Mouse (Mus musculus): ENCODE measurements around the gene Twf2. TPM values are rescaled to one million over a fixed set of nuclear protein-coding genes. Genes with fewer than 3 reads are reported as not detected.

Twf2 gene
- polyA plus RNA-seq (2015; fragmentation: Nextera tagmentation; extraction: Ambion mirVana), result 44.0 and 51.1 TPM in 2 replicates

DNA sequence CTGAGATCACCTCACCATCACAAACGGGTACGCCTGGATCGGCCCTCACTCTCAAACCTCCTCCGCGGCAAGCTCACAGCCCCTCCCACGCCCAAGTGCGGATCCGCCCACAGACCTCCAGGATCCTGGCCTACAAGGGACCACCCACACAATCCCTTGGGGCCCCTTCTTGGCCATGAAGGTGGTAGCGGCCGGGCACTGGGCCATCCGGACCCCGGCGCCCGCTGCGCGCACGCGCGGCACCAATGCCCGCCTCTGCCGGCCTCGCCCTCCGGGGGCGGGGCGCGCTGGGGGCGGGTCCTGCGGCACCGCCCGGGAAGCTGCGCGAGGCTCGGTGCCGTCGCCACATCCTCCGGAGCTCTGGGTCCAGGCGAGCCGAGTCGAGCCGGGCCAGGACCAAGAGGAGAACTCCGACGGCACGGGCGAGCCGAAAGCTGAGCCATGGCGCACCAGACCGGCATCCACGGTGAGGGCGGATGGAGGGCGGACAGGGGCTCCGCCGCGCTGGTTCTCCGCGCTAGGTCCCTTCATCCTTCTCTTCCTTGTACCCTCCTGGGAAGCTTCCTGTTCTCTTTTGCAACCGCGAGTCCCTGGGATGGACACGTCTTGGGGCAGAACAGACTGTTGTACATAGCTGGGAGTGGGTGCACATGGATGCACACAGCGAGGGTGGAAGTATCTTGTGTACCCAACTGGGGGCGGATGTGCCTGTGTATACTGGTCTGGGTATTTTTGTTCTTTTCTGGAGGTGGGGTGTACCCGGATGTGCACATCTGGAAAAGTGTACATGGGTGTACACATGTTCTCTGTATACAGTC is at the start of gene Twf2:
Gene Twf2, plus strand, starts transcription at position 290 of the 818 bp plus-strand sequence.
- peaks cover 26% of the 10 kb centered on the region for H3K4me1 ChIP-seq (replicated peaks; ENCODE audit: insufficient read depth, low read length)
- no peak for TF ChIP-seq CTCF (IDR thresholded peaks at IDR 0.05; ENCODE audit: low read depth)
- peak; percentile 90 for ATAC-seq (replicated peaks; ENCODE audit: low FRiP score, low read depth)
- WGBS, result 1% methylated on average over 60 of the region's 61 CpGs
- H3K4me2 ChIP-seq (ENCODE audit: low read length), result peak within 1 kb of the TSS; percentile 62
- no peaks in the 10 kb centered on the region for H3K36me3 ChIP-seq (ENCODE audit: insufficient read depth, low read length)
- peak within 1 kb of the TSS; percentile 65 for H3K9ac ChIP-seq (ENCODE audit: low read depth, low read length)
- peak; percentile 94 for DNase-seq (ENCODE audit: low spot score)
- no peaks in the 10 kb centered on the region for H3K27me3 ChIP-seq (ENCODE audit: insufficient read depth, low read length)
- peak within 1 kb of the TSS; percentile 57 for H3K4me3 ChIP-seq (replicated peaks; ENCODE audit: low read depth, low read length)
- H3K27ac ChIP-seq, result peak within 1 kb of the TSS; percentile 62
- H3K9me3 ChIP-seq (replicated peaks; ENCODE audit: low read length), result no peaks in the 10 kb centered on the region

DNA sequence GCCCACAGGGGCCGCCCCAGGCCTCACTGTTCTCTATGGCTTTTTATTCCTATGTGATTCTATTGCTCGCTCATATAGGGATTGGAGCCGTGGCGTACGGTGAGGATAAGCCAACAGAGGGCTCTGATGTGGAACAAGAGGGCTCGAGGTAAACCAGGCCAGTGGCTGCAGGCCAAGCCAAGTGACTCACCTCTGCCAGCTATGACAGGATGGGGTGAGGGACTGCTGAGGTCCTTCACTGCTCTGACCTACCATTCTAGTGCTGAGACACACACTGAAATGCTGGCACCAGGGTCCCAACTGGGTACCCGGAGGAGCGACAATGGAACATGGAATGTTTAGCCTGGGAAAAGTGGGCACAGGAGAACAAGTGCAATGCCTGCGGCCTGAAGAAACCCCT is 48.8 kb upstream of the Twf2 start:
- DNase-seq (ENCODE audit: low spot score) (no peak), ATAC-seq (replicated peaks; ENCODE audit: low FRiP score, low read depth) (no peak)
- Histone ChIP-seq H3K36me3 (ENCODE audit: insufficient read depth, low read length) (no peaks in the 10 kb centered on the region), H3K9ac (ENCODE audit: low read depth, low read length) (no peak overlapping the region), H3K4me1 (replicated peaks; ENCODE audit: insufficient read depth, low read length) (no peaks in the 10 kb centered on the region; the same call in 1 of the 2 replicates), H3K27ac (no peak overlapping the region), H3K9me3 (replicated peaks; ENCODE audit: low read length) (no peaks in the 10 kb centered on the region), H3K4me3 (replicated peaks; ENCODE audit: low read depth, low read length) (no peak overlapping the region), H3K27me3 (ENCODE audit: insufficient read depth, low read length) (peaks cover 9% of the 10 kb centered on the region; the same call in 1 of the 2 replicates), H3K4me2 (ENCODE audit: low read length) (no peak overlapping the region)
- 81% methylated on average over 9 of the region's 9 CpGs for WGBS
- no peak for TF ChIP-seq CTCF (IDR thresholded peaks at IDR 0.05; ENCODE audit: low read depth)

DNA sequence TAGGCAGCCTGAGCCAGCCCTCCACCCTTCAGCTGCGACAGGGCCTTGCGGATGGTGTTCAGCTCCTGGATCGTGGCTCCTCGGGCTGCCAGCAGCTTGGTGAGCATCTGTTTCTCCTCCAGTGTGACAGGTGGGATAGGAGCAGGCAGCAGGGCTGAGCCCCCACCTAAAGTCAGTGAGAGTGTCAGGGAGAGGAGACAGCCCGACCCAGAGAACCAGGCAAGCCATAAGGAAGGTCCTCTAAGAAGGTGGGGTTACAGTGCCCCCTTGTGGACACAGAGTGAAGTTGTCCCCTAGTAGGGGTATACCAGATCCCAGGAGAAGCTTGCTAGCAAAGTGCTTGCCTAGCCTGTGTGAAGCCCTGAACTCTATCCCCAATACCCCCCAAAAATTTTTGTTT is 46.5 kb upstream of the Twf2 start:
- no peak overlapping the region for H3K27ac ChIP-seq
- H3K4me1 ChIP-seq (replicated peaks; ENCODE audit: insufficient read depth, low read length), result no peaks in the 10 kb centered on the region; the same call in 1 of the 2 replicates
- no peaks in the 10 kb centered on the region for H3K36me3 ChIP-seq (ENCODE audit: insufficient read depth, low read length)
- no peak overlapping the region for H3K4me3 ChIP-seq (replicated peaks; ENCODE audit: low read depth, low read length)
- ATAC-seq (replicated peaks; ENCODE audit: low FRiP score, low read depth), result 0 out of 2 replicates have a peak, but pooled peaks have one; percentile 9
- 62% methylated on average over 5 of the region's 5 CpGs for WGBS
- TF ChIP-seq CTCF (IDR thresholded peaks at IDR 0.05; ENCODE audit: low read depth), result peak; percentile 76
- no peak overlapping the region for H3K9ac ChIP-seq (ENCODE audit: low read depth, low read length)
- no peaks in the 10 kb centered on the region for H3K27me3 ChIP-seq (ENCODE audit: insufficient read depth, low read length)
- no peaks in the 10 kb centered on the region for H3K9me3 ChIP-seq (replicated peaks; ENCODE audit: low read length)
- peak; percentile 72 for DNase-seq (ENCODE audit: low spot score)
- H3K4me2 ChIP-seq (ENCODE audit: low read length), result no peak overlapping the region

DNA sequence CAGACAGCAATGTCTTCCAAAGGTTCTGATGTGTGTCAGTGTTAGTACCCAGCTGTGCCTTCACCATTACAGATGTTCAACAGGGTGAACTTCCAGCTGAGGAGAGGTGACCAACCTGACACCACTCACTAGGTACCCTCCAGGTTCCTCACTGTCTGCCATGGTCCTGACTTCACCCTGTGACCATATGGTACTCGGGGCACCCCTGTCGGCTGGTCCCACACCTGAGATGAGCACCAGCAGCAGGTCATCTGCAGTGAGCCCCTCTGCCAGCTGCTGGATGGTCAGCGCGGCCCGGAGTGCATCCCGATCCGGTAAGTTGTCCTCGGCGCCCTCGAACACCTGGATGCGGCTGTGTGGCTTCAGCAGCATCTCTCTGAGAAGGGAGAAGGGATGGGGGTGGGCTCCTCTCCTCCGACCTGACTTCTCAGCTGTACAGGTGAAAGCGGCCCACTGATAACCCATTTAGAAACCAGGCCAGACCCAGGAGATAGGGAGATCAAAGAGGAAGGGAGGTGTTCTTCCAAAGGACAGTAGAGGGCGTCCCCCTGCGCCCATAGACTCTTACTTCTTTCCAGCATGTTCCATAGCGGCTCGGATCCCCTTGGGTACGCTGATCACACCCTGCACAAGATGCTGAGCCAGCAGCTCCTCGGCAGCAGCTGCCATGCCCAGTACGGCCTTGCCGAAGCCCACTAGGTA is 45.8 kb upstream of the Twf2 start:
- Histone ChIP-seq H3K36me3 (ENCODE audit: insufficient read depth, low read length) (no peaks in the 10 kb centered on the region), H3K4me1 (replicated peaks; ENCODE audit: insufficient read depth, low read length) (no peaks in the 10 kb centered on the region; the same call in 1 of the 2 replicates), H3K27me3 (ENCODE audit: insufficient read depth, low read length) (no peaks in the 10 kb centered on the region), H3K9ac (ENCODE audit: low read depth, low read length) (0 out of 2 replicates have a peak overlapping the region, but pooled peaks have one; percentile 40), H3K9me3 (replicated peaks; ENCODE audit: low read length) (no peaks in the 10 kb centered on the region), H3K4me3 (replicated peaks; ENCODE audit: low read depth, low read length) (no peak overlapping the region), H3K27ac (peak overlapping the region; percentile 77), H3K4me2 (ENCODE audit: low read length) (peak overlapping the region; percentile 27; the same call in 1 of the 2 replicates)
- TF ChIP-seq CTCF (IDR thresholded peaks at IDR 0.05; ENCODE audit: low read depth), result peak; percentile 27; the same call in 1 of the 2 replicates
- no peak for DNase-seq (ENCODE audit: low spot score)
- 0 out of 2 replicates have a peak, but pooled peaks have one; percentile 1 for ATAC-seq (replicated peaks; ENCODE audit: low FRiP score, low read depth)
- WGBS, result 84% methylated on average over 21 of the region's 21 CpGs

DNA sequence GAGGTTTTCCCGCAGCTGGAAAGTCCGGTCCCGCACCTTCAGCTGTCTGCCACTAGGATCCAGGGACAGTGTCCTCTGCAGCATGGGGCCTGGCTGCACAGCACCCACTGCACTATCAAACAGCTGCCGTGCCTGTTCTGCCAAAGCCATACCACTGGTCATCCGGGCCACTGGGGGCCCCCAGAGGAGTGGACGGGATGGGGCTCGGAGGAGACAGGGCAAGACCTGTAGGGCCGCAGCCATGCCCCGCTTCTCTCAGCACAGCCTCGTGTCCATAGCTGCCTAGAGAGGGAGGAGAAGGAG is 45.3 kb upstream of the Twf2 start:
- 87% methylated on average over 10 of the region's 10 CpGs for WGBS
- no peaks in the 10 kb centered on the region; the same call in 1 of the 2 replicates for H3K4me1 ChIP-seq (replicated peaks; ENCODE audit: insufficient read depth, low read length)
- ATAC-seq (replicated peaks; ENCODE audit: low FRiP score, low read depth), result 0 out of 2 replicates have a peak, but pooled peaks have one; percentile 1
- no peak for DNase-seq (ENCODE audit: low spot score)
- no peaks in the 10 kb centered on the region for H3K27me3 ChIP-seq (ENCODE audit: insufficient read depth, low read length)
- no peak overlapping the region for H3K4me3 ChIP-seq (replicated peaks; ENCODE audit: low read depth, low read length)
- no peaks in the 10 kb centered on the region for H3K36me3 ChIP-seq (ENCODE audit: insufficient read depth, low read length)
- peak overlapping the region; percentile 77 for H3K27ac ChIP-seq
- H3K9ac ChIP-seq (ENCODE audit: low read depth, low read length), result 0 out of 2 replicates have a peak overlapping the region, but pooled peaks have one; percentile 40
- H3K9me3 ChIP-seq (replicated peaks; ENCODE audit: low read length), result no peaks in the 10 kb centered on the region
- H3K4me2 ChIP-seq (ENCODE audit: low read length), result peak overlapping the region; percentile 27; the same call in 1 of the 2 replicates
- TF ChIP-seq CTCF (IDR thresholded peaks at IDR 0.05; ENCODE audit: low read depth), result no peak; the same call in 1 of the 2 replicates

DNA sequence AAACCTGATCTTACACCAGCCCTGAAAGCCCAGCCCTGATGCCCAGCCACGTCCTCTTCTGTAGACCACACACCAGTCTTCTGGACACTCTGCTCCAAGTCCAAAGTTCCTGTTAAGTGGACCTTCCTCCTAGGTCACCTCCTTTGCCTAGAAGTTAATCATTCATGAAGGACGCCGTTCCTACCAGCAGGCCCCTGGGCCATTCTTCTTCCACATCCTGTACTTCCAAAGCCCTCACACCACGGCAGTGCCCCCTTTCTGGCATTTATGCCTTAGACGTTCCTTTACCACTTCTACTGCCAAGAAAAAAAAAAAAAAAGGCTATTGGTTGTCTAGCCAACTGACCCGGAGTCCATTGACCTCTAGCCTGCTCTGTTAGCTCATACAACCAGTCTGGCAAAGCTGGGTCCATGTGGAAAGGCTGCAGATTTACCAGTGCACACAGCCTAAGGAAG is 44.8 kb upstream of the Twf2 start, which contains the start of gene Glyctk:
Gene Glyctk, minus strand, starts transcription at position 102 of the 455 bp plus-strand sequence.
- no peaks in the 10 kb centered on the region; the same call in 1 of the 2 replicates for H3K4me1 ChIP-seq (replicated peaks; ENCODE audit: insufficient read depth, low read length)
- no peaks in the 10 kb centered on the region for H3K9me3 ChIP-seq (replicated peaks; ENCODE audit: low read length)
- H3K9ac ChIP-seq (ENCODE audit: low read depth, low read length), result 0 out of 2 replicates have a peak within 1 kb of the TSS, but pooled peaks have one; percentile 40
- H3K27me3 ChIP-seq (ENCODE audit: insufficient read depth, low read length), result no peaks in the 10 kb centered on the region
- DNase-seq (ENCODE audit: low spot score) (peak; percentile 35), ATAC-seq (replicated peaks; ENCODE audit: low FRiP score, low read depth) (peak; percentile 65)
- no peak for TF ChIP-seq CTCF (IDR thresholded peaks at IDR 0.05; ENCODE audit: low read depth)
- H3K36me3 ChIP-seq (ENCODE audit: insufficient read depth, low read length), result no peaks in the 10 kb centered on the region
- H3K4me3 ChIP-seq (replicated peaks; ENCODE audit: low read depth, low read length), result no peak within 1 kb of the TSS
- WGBS, result 66% methylated on average over 6 of the region's 6 CpGs
- peak within 1 kb of the TSS; percentile 77 for H3K27ac ChIP-seq
- peak within 1 kb of the TSS; percentile 27; the same call in 1 of the 2 replicates for H3K4me2 ChIP-seq (ENCODE audit: low read length)

Data from kidney, postnatal 0 days (tissue).